Mouse (Mus musculus) hindlimb bud, embryonic 11.5 days (tissue): ENCODE data around the gene Osbpl8.

Experiments used
- DNase-seq: peaks from one replicate; pipeline ENCODE4 v3.0.0-alpha.2; 2012; ENCODE audit warnings: low read depth, low spot score; ENCODE audit errors: extremely low spot score

Osbpl8 gene

GRCm38 (mm10) chr10:111302486-111302885 lies 137.9 kb downstream of the Osbpl8 start:
- DNase-seq = no peak

- DNase-seq = no peak
Observed at GRCm38 (mm10) chr10:111308850-111309501, 144.4 kb downstream of the Osbpl8 start.

GRCm38 (mm10) chr10:111313282-111313681 lies 148.7 kb downstream of the Osbpl8 start:
- no peak for DNase-seq

- DNase-seq = no peak
Observed at GRCm38 (mm10) chr10:111314636-111315395, 150.3 kb downstream of the Osbpl8 start.

GRCm38 (mm10) chr10:111315940-111316339 lies 151.4 kb downstream of the Osbpl8 start:
- no peak for DNase-seq

- no peak for DNase-seq
Observed at GRCm38 (mm10) chr10:111318021-111318420, 153.5 kb downstream of the Osbpl8 start.

- DNase-seq = no peak
Observed at GRCm38 (mm10) chr10:111318805-111319500, 154.4 kb downstream of the Osbpl8 start.

GRCm38 (mm10) chr10:111320579-111320978 lies 156.0 kb downstream of the Osbpl8 start:
- DNase-seq = no peak

- DNase-seq = no peak
Observed at GRCm38 (mm10) chr10:111327957-111328356, 163.4 kb downstream of the Osbpl8 start.

- no peak for DNase-seq
Observed at GRCm38 (mm10) chr10:111329326-111329725, 164.8 kb downstream of the Osbpl8 start.

- DNase-seq = no peak
Observed at GRCm38 (mm10) chr10:111334902-111335301, 170.3 kb downstream of the Osbpl8 start.

GRCm38 (mm10) chr10:111335517-111336352 lies 171.2 kb downstream of the Osbpl8 start:
- no peak for DNase-seq

GRCm38 (mm10) chr10:111336353-111336713 lies 171.8 kb downstream of the Osbpl8 start:
- no peak for DNase-seq

- no peak for DNase-seq
Observed at GRCm38 (mm10) chr10:111339296-111339695, 174.7 kb downstream of the Osbpl8 start.

- DNase-seq = no peak
Observed at GRCm38 (mm10) chr10:111341761-111342160, 177.2 kb downstream of the Osbpl8 start.

GRCm38 (mm10) chr10:111343555-111343954 lies 179.0 kb downstream of the Osbpl8 start:
- no peak for DNase-seq
